Mouse (Mus musculus) spleen, adult 2 months (tissue): ENCODE data around the gene Bbip1. TPM values are rescaled to one million over a fixed set of nuclear protein-coding genes. Genes with fewer than 3 reads are reported as not detected.

Experiments
- DNase-seq, 2 experiments: peaks; one replicate each; pipeline versions ENCODE4 v3.0.0 to v3.0.0-alpha.2; 2012 to 2021; ENCODE audit warnings: low spot score in 2 of 2, low read depth in 1 of 2
- H3K27ac ChIP-seq: fragments of 200-500 bp; 2 replicates; pipeline ENCODE4 v1.5.1; 2012; ENCODE audit warnings: low read length, inconsistent platforms; ENCODE audit not compliant: insufficient read depth
- H3K27me3 ChIP-seq: fragments of 200-500 bp; 2 replicates; pipeline ENCODE4 v1.6.1; 2012; ENCODE audit warnings: mild to moderate bottlenecking, moderate library complexity, low read length, inconsistent platforms; ENCODE audit not compliant: control insufficient read depth, insufficient read depth
- H3K36me3 ChIP-seq: fragments of 200-500 bp; 2 replicates; pipeline ENCODE4 v1.6.1; 2012; ENCODE audit warnings: mild to moderate bottlenecking, low read length, inconsistent platforms; ENCODE audit not compliant: control insufficient read depth, insufficient read depth
- H3K4me1 ChIP-seq: fragments of 200-500 bp; 2 replicates; pipeline ENCODE4 v1.6.1; 2011; ENCODE audit warnings: inconsistent platforms; ENCODE audit not compliant: control insufficient read depth, insufficient read depth, insufficient read length
- H3K4me3 ChIP-seq: fragments of 200-500 bp; 2 replicates; pipeline ENCODE4 v1.5.1; 2011; ENCODE audit warnings: mild to moderate bottlenecking, inconsistent platforms; ENCODE audit not compliant: insufficient read depth, insufficient read length; ENCODE audit errors: extremely low read depth
- CTCF ChIP-seq: fragments of 200-500 bp; IDR thresholded peaks from 2 replicates; pipeline ENCODE4 v1.5.1; 2011; ENCODE audit warnings: mild to moderate bottlenecking, inconsistent platforms; ENCODE audit not compliant: insufficient read depth, insufficient read length, insufficient replicate concordance; ENCODE audit errors: extremely low read depth
- POLR2A ChIP-seq: fragments of 200-500 bp; IDR thresholded peaks from 2 replicates; pipeline ENCODE4 v1.6.1; 2011; ENCODE audit warnings: low read depth, low read length, inconsistent platforms
- WGBS: fragments of 180-500 bp; shearing (Covaris S2); methylation state at CpG from one replicate; pipeline ENCODE4 v1.1.7; 2018; 5-methylcytosine and 5-hydroxymethylcytosine counted together
- polyA plus RNA-seq: library from polyadenylated mRNA; depleted of rRNA; stranded (reverse); fragments of >200 nt; gene quantifications from 2 replicates; pipeline ENCODE4 v1.2.3, GENCODE M21; 2012

The Bbip1 gene
- polyA plus RNA-seq, 1 experiment, result 4.2 TPM

DNA sequence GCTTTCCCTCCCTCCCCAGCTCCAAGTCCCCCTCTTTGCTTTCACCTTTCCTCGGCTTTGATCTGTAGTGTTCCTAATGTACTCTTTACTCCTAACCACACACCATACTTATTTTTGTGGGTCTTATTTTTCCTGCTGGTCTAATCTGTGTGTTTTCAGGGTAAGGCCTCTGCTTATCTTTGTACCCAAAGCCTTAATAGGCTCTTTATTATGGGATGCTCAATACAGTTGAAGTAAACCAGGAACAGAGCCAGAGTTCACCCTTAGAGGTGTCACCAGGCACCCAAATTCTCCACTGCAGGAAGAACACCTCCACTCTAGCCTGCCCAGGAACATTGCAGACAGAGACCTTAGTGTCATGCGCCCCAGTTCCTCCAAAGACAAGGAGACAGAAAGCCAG, 52.9 kb downstream of the Bbip1 start:
- no peaks in the 10 kb centered on the region for H3K27me3 ChIP-seq
- H3K27ac ChIP-seq, result peak overlapping the region; percentile 97
- 75% methylated on average over 2 of the region's 2 CpGs for WGBS
- H3K36me3 ChIP-seq, result no peaks in the 10 kb centered on the region
- H3K4me3 ChIP-seq, result no peak overlapping the region
- DNase-seq, result no peak
- peaks cover 57% of the 10 kb centered on the region; the same call in 1 of the 2 replicates for H3K4me1 ChIP-seq
- TF ChIP-seq CTCF (no peak), POLR2A (no peak)

DNA sequence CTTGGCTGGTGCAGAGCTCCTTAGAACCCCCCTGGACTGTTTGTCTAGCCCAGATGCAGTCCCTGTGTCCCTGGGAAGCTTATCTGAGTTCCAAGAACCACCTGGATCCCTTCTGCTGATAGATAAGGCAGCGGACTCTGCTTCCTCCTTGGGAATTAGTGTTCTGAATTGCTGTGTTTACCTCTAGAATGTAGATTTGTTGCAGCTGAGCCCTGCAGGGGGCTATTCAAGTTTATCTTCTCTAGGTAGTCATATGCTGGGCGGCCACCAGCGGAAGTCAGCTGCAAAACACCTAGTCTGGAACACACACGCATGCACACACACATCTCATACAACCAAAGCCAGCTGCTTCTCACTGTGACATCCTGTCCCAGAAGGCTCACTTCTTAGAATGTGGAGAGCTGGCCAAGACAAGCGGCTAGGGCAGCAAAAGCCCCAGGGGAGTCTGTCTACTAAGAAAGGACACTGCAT, 53.6 kb downstream of the Bbip1 start:
- peak overlapping the region; percentile 97 for H3K27ac ChIP-seq
- H3K4me1 ChIP-seq, result peaks cover 58% of the 10 kb centered on the region; the same call in 1 of the 2 replicates
- DNase-seq, result peak; percentile 64 to 74
- H3K27me3 ChIP-seq, result no peaks in the 10 kb centered on the region
- no peaks in the 10 kb centered on the region for H3K36me3 ChIP-seq
- H3K4me3 ChIP-seq, result no peak overlapping the region
- WGBS, result 30% methylated on average over 5 of the region's 5 CpGs
- TF ChIP-seq CTCF (no peak), POLR2A (no peak)

DNA sequence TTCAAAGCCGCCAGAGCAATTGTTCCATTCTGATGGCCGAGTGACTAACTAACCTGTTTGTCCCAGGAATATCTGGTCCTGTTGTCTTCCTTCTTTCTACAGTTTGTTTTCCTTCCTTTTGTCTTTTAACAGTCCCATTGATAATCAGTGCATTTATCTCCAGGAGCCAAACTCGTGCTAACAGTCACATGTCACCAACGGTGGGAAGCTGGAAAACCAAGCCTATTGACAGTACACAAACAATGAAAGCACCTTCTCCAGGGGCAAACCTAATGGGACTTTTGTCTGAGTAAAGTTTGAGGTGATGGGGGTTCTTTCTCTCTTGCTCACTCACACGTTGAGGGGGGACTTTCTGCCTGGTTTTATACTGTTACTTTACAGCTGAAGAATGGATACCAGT, 54.2 kb downstream of the Bbip1 start:
- H3K27ac ChIP-seq, result peak overlapping the region; percentile 97
- WGBS, result 70% methylated on average over 5 of the region's 5 CpGs
- no peak overlapping the region for H3K4me3 ChIP-seq
- DNase-seq, result no peak
- H3K36me3 ChIP-seq, result no peaks in the 10 kb centered on the region
- TF ChIP-seq POLR2A (no peak), CTCF (no peak)
- H3K27me3 ChIP-seq, result no peaks in the 10 kb centered on the region
- peaks cover 58% of the 10 kb centered on the region; the same call in 1 of the 2 replicates for H3K4me1 ChIP-seq

DNA sequence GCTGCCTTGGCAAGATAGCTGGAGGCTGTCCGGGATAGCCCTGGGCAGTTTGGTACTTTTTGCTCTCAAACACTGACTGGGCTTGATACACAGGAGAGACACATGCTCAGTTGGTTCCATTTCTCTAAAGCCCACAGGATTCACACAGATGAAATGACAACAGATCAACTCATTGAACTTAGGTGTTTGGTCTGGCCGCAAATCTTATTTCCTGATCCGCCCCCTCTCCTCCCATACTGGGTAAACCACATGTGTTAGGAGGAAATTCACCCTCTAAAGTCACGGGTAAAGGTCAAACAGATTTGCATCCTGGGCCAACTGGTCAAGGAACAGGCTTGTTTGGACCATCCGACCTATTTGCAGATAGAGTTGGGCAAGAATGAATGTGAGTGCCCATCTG, 54.9 kb downstream of the Bbip1 start:
- no peak overlapping the region for H3K4me3 ChIP-seq
- WGBS, result 23% methylated on average over 5 of the region's 5 CpGs
- peaks cover 54% of the 10 kb centered on the region; the same call in 1 of the 2 replicates for H3K4me1 ChIP-seq
- H3K27ac ChIP-seq, result peak overlapping the region; percentile 72
- TF ChIP-seq POLR2A (no peak), CTCF (no peak)
- DNase-seq, result no peak
- H3K27me3 ChIP-seq, result no peaks in the 10 kb centered on the region
- H3K36me3 ChIP-seq, result no peaks in the 10 kb centered on the region

DNA sequence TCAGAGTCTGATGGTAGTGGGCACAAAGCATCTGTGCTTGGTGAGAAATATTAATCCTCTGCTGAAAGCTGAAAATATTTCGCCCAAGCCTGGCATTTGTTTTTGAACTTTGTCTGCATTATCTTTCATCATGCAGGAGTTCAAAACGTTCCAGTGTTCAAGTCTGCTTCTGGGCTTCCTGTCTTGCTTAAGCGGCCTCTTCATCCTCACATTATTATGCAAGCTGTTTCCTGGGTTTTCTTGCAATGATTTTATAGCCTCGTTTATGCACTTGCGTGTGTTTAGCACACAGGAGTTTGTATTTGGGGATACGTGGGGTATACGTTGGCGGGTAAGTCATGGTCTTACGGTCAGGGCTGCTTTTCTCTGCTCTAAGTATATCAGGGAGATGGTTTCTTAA, 56.1 kb downstream of the Bbip1 start:
- no peak for DNase-seq
- H3K27ac ChIP-seq, result peak overlapping the region; percentile 48; the same call in 1 of the 2 replicates
- WGBS, result 37% methylated on average over 9 of the region's 9 CpGs

DNA sequence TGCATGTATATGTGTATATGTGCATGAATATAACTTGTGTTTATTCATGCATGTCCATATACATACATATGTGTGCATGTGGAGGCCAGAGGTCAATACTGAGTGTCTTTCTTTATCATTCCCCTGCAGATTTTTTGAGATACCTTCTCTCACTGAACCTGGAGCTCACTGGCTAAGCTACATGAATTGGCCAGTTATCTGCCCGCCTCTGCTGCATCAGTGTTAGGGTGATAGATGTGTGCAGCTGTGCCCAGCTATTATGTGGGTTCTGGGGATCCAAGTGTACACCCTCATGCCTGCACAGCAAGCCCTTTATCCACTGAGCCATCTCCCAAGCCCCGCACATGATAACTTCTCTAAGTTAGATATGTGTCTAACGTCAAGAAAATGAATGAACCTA, 56.6 kb downstream of the Bbip1 start:
- TF ChIP-seq POLR2A, result no peak
- TF ChIP-seq CTCF, result no peak
- DNase-seq, result no peak
- WGBS, result 51% methylated on average over 3 of the region's 3 CpGs
- H3K27me3 ChIP-seq, result no peaks in the 10 kb centered on the region
- H3K36me3 ChIP-seq, result no peaks in the 10 kb centered on the region
- H3K4me3 ChIP-seq, result no peak overlapping the region
- H3K27ac ChIP-seq, result peak overlapping the region; percentile 48; the same call in 1 of the 2 replicates
- H3K4me1 ChIP-seq, result peaks cover 39% of the 10 kb centered on the region; the same call in 1 of the 2 replicates

More for the DNA sequence above, 56.1 kb downstream of the Bbip1 start:
- TF ChIP-seq POLR2A (no peak), CTCF (no peak)
- Histone ChIP-seq H3K4me3 (no peak overlapping the region), H3K36me3 (no peaks in the 10 kb centered on the region), H3K27me3 (no peaks in the 10 kb centered on the region), H3K4me1 (peaks cover 43% of the 10 kb centered on the region; the same call in 1 of the 2 replicates)

DNA sequence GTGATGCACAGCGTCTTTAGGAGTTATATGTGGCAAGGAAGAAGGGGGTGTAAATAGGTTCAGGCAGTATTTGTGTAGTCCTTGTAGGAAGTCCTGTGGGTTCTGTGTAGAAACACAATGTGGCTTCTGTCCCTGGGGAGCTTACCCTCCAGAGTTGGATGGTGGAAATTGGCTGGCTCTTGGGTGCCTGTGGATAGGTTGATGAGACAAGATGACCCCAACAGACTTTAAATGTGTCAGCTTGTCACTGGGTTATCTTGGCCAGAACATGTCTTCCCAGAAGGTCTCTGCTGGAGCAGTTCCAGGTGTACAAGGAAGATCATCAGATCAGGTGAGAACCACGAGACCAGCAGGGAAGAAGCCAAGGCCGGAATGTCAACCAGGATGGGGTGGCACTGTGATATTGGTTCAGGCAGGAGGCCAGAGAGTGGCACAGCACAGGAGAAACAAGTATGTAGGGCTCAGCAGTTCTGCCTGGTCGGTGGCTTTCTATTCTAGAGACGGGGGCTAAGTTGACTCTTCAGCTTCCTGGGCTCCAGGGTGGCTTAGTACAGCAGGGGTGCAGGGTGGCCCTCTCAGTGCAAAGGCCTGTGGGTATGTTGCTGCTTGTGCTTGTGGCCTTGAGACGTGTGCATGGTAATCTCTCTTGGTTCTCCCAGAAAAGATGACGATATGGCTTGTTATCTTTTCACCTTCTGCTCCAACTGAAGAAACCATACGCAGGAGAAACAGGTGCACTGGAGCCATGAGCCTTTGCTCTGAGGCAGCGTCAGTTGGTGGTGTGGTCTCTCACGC, 57.7 kb downstream of the Bbip1 start:
- no peaks in the 10 kb centered on the region for H3K27me3 ChIP-seq
- H3K27ac ChIP-seq, result no peak overlapping the region
- no peaks in the 10 kb centered on the region for H3K36me3 ChIP-seq
- no peak for DNase-seq
- no peak for TF ChIP-seq CTCF
- no peak for TF ChIP-seq POLR2A
- H3K4me3 ChIP-seq, result no peak overlapping the region
- WGBS, result 69% methylated on average over 10 of the region's 10 CpGs
- H3K4me1 ChIP-seq, result peaks cover 28% of the 10 kb centered on the region; the same call in 1 of the 2 replicates
